Mouse (Mus musculus) liver, embryonic 14.5 days (tissue): ENCODE results near the gene Zfp622.

Experiments
- CTCF ChIP-seq: IDR thresholded peaks from 2 replicates; pipeline ENCODE4 v1.5.1; 2016; ENCODE audit warnings: antibody characterized with exemption, low read depth, control low read depth
- EP300 ChIP-seq: IDR thresholded peaks from 2 replicates; pipeline ENCODE4 v1.6.1; 2016; ENCODE audit warnings: antibody characterized with exemption, low read depth

DNA sequence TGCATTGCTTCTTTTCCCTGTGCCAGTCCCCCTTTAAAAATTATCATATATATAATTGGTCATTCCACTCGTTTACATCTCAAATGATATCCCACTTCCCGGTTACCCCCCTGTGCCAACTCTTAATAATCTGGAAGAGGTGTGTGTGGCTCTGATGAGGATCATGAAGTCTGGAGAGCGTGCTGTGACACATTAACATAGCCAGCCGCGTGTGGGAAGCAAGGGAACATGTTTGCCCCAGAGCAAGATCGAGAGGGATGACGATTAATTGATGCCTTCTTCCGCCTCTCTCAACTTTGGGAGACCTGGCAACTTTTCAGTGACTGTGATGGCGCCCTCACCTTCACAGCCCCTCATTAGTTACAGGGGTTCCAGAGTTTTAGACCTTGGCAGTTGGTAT lies 34.5 kb upstream of the Zfp622 start:
- TF ChIP-seq CTCF = no peak
- TF ChIP-seq EP300 = no peak
